Mouse (Mus musculus) left cerebral cortex, adult 11 months (tissue): ENCODE measurements at regions not wholly inside any gene's neighbourhood (a gene's known extent, or its start where the extent isn't known, plus 50 kb on each side); places are given as distances from the start of the nearest gene placed in this dataset.

ENCODE experiments used
- DNase-seq: peaks from one replicate; pipeline ENCODE4 v3.0.0; 2022; ENCODE audit warnings: low spot score

- no peak for DNase-seq
Measured at GRCm38 (mm10) chr2:80973217-80973616, 356.2 kb downstream of the Nup35 start.

DNA sequence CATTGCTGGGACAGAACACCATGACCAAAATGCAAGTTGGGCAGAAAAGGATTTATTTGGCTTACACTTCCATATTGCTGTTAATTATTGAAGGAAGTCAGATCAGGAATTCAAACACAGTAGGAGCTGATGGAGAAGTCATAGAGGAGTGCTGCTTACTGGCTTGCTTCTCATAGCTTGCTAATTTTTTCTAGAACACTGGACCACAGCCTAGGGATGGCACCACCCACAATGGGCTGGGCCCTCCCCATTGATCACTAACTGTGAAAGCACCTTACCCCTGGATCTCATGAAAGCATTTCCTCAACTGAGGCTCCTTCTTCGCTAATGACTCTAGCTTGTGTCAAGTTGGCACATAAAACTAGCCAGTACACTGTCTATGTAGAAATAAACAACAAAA lies 381.3 kb downstream of the Nup35 start:
- no peak for DNase-seq

- DNase-seq, result no peak
Measured at GRCm38 (mm10) chr2:81007071-81007470, 390.0 kb downstream of the Nup35 start.

DNA sequence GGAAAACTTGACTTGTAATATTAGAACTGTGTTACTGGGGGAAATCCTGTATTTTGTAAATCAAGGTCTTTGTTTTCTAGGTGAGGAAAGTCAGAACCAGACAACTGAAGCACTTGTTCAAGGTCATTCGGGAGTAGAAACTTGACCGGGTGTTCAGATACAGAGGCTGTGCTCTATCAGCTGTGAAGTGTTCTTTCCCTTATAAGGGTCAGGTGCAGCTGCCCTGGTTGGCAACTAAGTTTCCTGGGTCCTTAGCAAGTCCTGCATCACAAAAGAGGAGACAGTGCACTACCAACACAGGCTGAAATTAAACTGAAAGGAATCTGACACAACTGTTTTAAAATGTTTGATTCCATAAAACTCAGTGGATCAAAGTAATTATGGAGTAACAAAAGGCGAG lies 406.6 kb downstream of the Nup35 start:
- DNase-seq, result no peak
